Mouse (Mus musculus): ENCODE results near the gene Trappc1. TPM values are rescaled to one million over a fixed set of nuclear protein-coding genes. Genes with fewer than 3 reads are reported as not detected.

Gene Trappc1
- polyA plus RNA-seq, 1 experiment = 1.9 TPM

DNA sequence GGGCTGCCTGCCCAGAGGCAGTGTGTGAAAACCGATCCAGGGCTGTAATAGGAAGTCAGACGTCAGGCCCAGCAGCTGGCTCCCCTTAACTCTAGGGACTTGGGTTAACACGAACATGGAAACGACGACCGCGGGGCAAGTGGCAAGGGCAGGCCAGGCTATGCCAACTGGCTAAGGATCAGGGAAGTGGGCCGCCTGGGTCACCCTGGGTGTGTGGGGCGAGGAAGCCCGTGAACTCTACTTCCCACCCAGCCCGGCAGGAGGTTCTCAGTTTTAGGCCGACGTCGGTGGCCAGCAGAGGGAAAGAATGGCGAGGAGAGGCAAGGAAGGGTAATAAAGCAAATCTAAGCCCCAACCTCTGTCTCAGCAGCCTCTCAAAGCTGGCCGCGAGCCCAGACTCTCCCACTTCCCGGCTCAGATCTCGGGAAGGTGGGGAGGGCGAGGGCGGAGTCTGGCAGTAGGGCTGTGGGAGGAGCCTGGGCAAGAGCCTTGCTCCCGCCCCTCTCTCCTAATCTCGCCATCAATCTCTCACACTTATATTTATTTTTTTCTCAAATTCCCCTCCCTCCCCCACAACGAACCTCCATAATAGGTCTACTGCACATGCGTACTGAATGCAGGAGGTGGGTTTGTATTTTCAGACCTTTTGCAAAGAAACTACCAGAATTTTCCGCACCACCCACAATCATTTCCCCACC is 42.5 kb downstream of the Trappc1 start:
- H3K4me3 ChIP-seq (replicated peaks) = peak overlapping the region; percentile 54
- peaks cover 73% of the 10 kb centered on the region for H3K27me3 ChIP-seq (ENCODE audit: control insufficient read depth)
- peaks cover 7% of the 10 kb centered on the region; the same call in 1 of the 2 replicates for H3K9me3 ChIP-seq (ENCODE audit: control insufficient read depth, low read length)
- no peak for TF ChIP-seq TAL1 (IDR thresholded peaks at IDR 0.05; ENCODE audit: low read length)
- peak; percentile 52 for TF ChIP-seq GATA1 (IDR thresholded peaks at IDR 0.05; ENCODE audit: low read length)
- peaks cover 45% of the 10 kb centered on the region for H3K4me1 ChIP-seq (ENCODE audit: control insufficient read depth)
- H3K36me3 ChIP-seq (ENCODE audit: control insufficient read depth) = peaks cover 2% of the 10 kb centered on the region; the same call in 1 of the 2 replicates

DNA sequence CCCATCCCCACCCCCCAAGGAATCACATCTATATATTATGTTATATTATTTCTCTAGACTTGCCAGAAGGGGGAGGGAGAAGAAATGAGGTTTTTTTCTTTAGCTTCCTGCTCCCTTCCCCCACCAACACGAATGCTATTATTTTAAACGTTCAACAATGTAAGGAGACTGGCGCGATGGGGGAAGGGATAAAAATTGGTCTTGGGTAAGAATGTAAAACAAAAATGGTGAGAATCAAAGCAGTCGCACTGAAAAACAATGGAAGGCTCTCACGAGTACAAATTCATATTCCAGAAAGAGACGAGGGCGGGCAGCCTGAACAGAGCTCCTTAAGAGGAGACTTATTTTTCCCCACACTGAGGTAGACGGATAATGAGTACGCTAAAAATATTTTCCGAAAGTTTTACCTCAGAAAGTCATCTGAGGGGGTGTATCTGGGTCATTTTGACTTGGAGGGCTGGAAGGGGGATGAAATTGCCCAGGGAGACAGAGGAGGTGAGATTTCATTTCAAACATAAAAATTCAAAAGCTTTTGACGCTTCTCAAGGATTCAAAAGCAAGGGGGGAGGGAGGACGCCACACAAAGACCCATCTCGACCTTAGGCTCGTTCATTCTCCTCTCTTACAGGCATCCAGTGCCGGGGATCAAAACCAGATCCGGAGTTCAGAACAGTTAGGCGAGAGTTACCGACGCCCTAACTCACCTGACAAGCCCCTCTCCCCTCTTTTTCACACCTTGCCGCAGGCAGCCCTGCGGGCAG is 43.3 kb downstream of the Trappc1 start:
- peaks cover 52% of the 10 kb centered on the region for H3K4me1 ChIP-seq (ENCODE audit: control insufficient read depth)
- H3K9me3 ChIP-seq (ENCODE audit: control insufficient read depth, low read length) = peaks cover 7% of the 10 kb centered on the region; the same call in 1 of the 2 replicates
- peak overlapping the region; percentile 36 for H3K4me3 ChIP-seq (replicated peaks)
- H3K36me3 ChIP-seq (ENCODE audit: control insufficient read depth) = no peaks in the 10 kb centered on the region
- TF ChIP-seq TAL1 (IDR thresholded peaks at IDR 0.05; ENCODE audit: low read length) = no peak
- no peak for TF ChIP-seq GATA1 (IDR thresholded peaks at IDR 0.05; ENCODE audit: low read length)
- peaks cover 80% of the 10 kb centered on the region for H3K27me3 ChIP-seq (ENCODE audit: control insufficient read depth)

DNA sequence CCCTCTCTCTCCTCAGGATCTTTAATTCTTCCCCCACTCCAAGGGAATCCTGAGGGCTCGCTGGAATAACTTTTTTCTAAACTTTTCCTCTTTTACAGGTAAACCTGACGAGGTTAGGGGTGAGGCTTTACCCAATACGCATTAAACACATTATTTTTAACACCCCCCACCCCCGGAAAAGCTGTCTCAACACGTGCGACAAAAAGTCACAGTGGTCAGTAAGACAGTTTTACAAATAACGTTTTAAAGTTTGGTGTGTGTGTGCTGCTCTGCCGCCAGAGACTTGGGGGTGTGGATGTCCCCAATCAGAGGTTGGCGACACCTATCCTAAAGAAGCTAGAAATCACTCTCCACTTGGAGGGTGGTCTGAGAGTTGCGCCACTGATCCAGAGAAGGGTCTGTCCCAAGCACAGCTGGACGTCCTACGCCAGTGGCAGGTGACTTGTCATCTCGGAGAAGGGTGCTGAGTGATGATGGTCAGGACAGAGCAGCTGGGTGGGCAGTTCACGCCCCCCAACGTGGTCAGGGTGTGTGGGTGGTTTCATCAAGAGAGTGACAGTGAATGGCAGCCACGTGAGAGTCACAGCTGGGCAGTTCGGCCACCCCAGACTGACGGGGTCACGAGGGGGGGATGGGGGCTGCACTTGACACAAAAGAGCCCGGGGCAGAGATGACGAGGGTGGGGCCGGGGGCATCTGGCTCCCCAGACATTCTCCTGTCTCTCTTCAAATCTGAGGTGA is 44.0 kb downstream of the Trappc1 start:
- H3K36me3 ChIP-seq (ENCODE audit: control insufficient read depth) = no peaks in the 10 kb centered on the region
- TF ChIP-seq GATA1 (IDR thresholded peaks at IDR 0.05; ENCODE audit: low read length) (no peak), TAL1 (IDR thresholded peaks at IDR 0.05; ENCODE audit: low read length) (no peak)
- peaks cover 7% of the 10 kb centered on the region; the same call in 1 of the 2 replicates for H3K9me3 ChIP-seq (ENCODE audit: control insufficient read depth, low read length)
- H3K4me3 ChIP-seq (replicated peaks) = peak overlapping the region; percentile 67
- H3K27me3 ChIP-seq (ENCODE audit: control insufficient read depth) = peaks cover 85% of the 10 kb centered on the region
- peaks cover 59% of the 10 kb centered on the region for H3K4me1 ChIP-seq (ENCODE audit: control insufficient read depth)

DNA sequence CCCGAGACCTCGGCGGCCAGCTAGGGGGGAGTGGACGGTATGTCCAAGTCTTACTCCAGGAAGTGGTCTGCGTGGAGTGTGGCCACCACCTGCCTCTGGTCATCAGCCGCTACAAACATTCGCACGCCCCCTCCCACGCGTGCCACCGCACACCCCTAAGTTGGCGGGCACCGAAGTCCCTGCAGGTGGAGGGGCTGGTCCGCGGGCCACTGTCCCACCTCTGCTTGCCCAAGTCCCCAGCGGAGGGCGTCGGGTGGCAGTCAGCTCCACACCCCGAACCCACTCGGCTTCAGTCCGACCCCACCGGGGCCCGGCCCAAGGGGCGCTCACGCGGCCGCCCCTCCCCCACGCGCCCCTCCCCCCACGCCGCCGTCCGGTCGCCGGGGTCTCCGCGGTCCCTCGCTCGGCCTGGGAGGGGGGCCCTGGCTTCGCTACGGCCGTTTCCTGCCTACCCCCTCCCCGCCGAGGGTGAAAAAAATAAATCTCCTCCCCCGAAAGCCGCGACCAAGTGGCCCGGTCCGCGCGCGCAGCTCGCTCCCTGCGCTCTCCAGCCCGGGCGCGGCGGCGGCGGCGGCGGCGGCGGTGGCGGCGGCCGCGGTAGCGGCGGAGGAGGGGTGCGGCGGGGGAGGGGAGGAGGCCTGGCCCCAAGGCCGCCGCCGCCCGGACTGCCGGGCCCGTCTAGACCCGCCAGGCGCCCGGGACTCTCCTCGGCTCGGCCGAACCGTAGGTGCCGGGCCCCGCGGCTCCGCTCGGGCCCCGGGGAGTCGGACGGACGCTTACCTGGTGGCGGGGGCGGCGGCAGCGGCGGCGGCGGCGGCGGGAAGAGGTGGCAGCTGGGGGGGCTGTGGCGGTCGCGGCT is 44.8 kb downstream of the Trappc1 start:
- Histone ChIP-seq H3K4me3 (replicated peaks) (peak overlapping the region; percentile 67), H3K27me3 (ENCODE audit: control insufficient read depth) (peaks cover 85% of the 10 kb centered on the region), H3K4me1 (ENCODE audit: control insufficient read depth) (peaks cover 67% of the 10 kb centered on the region), H3K36me3 (ENCODE audit: control insufficient read depth) (no peaks in the 10 kb centered on the region; the same call in 1 of the 2 replicates), H3K9me3 (ENCODE audit: control insufficient read depth, low read length) (peaks cover 7% of the 10 kb centered on the region; the same call in 1 of the 2 replicates)
- no peak for TF ChIP-seq TAL1 (IDR thresholded peaks at IDR 0.05; ENCODE audit: low read length)
- TF ChIP-seq GATA1 (IDR thresholded peaks at IDR 0.05; ENCODE audit: low read length) = no peak

DNA sequence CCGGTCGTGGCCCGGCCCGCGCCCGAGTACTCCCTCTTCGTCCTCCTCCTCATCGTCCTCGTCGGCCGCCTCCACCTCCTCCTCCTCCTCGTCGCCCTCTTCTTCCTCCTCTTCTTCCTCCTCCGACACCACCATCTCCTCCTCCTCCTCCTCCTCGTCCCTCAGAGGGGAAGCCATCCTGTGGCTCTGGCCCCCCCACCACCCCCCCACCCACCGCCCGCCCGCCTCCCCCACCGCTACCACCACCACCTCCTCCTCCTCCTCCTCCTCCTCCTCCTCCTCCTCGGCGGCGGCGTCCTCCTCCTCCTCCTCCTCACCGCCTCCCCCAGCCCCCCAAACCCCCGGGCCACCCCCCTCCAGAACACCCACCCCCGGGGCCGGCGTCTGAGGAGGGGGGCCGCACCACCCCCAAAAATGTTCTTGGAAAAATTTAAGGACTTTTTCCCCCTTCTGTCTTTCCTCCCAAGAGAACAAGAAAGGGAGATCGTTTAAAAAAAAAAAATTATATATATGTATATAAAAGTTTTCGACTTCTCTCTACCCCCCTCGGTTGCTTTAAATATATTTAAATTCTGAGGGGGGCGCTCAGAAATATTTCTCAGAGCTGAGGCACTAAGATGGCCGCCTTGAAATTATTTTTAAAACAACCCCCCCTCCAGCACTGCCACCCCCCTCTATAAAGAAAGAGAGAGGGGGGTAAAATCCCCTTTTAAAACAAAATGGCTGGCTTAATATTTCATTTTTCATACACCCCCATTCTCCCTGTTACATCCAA is 45.6 kb downstream of the Trappc1 start, which contains the start of gene Chd3:
Chd3 (minus strand) TSS at position 192 of the 775 bp plus-strand sequence.
- Histone ChIP-seq H3K9me3 (ENCODE audit: control insufficient read depth, low read length) (peaks cover 7% of the 10 kb centered on the region; the same call in 1 of the 2 replicates), H3K4me1 (ENCODE audit: control insufficient read depth) (peaks cover 76% of the 10 kb centered on the region), H3K4me3 (replicated peaks) (peak within 1 kb of the TSS; percentile 67), H3K27me3 (ENCODE audit: control insufficient read depth) (peaks cover 81% of the 10 kb centered on the region), H3K36me3 (ENCODE audit: control insufficient read depth) (peaks cover 2% of the 10 kb centered on the region; the same call in 1 of the 2 replicates)
- TF ChIP-seq TAL1 (IDR thresholded peaks at IDR 0.05; ENCODE audit: low read length) (no peak), GATA1 (IDR thresholded peaks at IDR 0.05; ENCODE audit: low read length) (no peak)

DNA sequence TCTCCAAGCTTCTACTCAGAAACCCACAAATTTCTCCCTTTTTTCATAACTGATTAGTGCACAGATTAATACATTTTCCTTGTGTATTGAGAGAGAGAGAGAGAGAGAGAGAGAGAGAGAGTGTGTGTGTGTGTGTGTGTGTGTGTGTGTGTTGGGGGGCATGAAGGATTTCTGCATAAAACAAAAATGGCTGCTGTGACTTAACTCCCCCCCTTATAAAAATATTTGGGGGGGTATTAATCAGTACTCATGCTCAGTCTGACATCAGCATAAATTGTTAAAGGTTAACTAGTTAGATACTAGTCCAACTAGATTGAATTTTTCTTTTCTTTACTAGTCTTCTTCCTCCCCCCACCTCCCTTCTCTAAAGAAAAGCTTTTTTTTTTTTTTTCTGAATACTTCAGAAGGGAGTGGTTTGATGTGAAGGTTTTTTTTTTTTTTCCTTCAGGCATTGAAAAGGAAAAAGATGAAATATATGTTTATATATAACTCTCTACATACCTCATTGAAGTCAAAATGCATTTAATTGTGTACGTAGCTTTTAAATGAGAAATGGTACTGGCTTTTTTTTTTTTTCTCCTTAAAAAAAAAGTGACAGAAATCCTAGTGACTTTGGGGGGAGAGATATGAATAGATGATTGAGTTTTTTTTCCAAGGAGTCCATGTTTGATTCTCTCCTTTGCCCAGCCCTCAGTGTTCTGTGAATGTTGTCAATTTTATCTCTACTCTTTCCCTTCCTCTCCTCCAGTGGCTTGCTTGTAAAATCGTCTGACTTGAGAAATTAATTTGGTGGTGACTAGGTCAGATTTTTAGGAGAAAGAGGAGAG is 46.4 kb downstream of the Trappc1 start:
- Histone ChIP-seq H3K9me3 (ENCODE audit: control insufficient read depth, low read length) (peaks cover 7% of the 10 kb centered on the region; the same call in 1 of the 2 replicates), H3K4me1 (ENCODE audit: control insufficient read depth) (peaks cover 76% of the 10 kb centered on the region), H3K27me3 (ENCODE audit: control insufficient read depth) (peaks cover 73% of the 10 kb centered on the region), H3K36me3 (ENCODE audit: control insufficient read depth) (peaks cover 2% of the 10 kb centered on the region; the same call in 1 of the 2 replicates), H3K4me3 (replicated peaks) (no peak overlapping the region)
- no peak for TF ChIP-seq GATA1 (IDR thresholded peaks at IDR 0.05; ENCODE audit: low read length)
- no peak for TF ChIP-seq TAL1 (IDR thresholded peaks at IDR 0.05; ENCODE audit: low read length)

DNA sequence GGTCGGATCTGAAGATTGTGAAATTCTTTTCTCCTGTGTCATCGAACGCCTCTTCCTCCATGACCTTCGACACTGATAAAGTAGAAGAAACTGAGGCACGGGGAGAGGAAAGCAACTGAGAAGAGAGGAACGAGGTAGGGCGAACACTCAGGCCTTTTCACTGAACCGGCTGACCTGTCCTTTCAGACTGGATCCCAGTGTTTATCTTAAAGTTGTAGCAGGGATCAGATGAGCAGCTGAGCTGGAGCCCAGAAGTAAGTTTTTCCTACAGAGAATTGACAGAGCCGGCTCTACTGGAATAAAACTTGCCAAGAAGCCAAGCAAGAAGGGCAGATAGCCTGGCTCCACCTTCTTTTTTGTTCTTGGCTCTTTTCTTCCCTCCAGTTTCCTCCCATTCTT is 47.0 kb downstream of the Trappc1 start:
- H3K4me3 ChIP-seq (replicated peaks) = no peak overlapping the region
- H3K4me1 ChIP-seq (ENCODE audit: control insufficient read depth) = peaks cover 76% of the 10 kb centered on the region
- no peak for TF ChIP-seq TAL1 (IDR thresholded peaks at IDR 0.05; ENCODE audit: low read length)
- TF ChIP-seq GATA1 (IDR thresholded peaks at IDR 0.05; ENCODE audit: low read length) = no peak
- H3K27me3 ChIP-seq (ENCODE audit: control insufficient read depth) = peaks cover 67% of the 10 kb centered on the region
- peaks cover 5% of the 10 kb centered on the region; the same call in 1 of the 2 replicates for H3K36me3 ChIP-seq (ENCODE audit: control insufficient read depth)
- H3K9me3 ChIP-seq (ENCODE audit: control insufficient read depth, low read length) = peaks cover 7% of the 10 kb centered on the region; the same call in 1 of the 2 replicates

Data from erythroblast, embryonic 14.5 days (primary cell).